Mouse (Mus musculus): ENCODE measurements around the gene Tm7sf2.

Tm7sf2 gene

DNA sequence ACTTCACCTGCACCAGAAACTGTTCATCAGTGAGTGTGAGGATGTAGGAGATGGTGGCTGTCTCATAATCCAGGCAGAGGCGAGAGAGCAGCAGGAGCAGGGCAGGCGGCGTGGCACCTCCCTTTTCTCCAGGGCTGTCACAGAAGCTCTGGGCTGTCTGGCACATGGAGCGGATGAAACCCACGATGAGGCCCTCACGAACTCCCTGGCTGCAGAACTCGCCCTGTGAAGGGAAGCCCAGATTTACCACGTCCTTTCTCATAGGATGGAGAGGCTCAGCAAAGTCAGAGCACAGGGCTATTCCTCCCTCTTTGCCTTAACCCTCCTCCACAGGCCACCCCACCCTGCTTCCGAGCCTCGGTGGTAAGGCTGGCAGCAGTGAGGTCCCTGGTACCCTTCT, 1.7 kb upstream of the Tm7sf2 start:
- no peak for DNase-seq (ENCODE audit: low spot score in 2 of 2)

DNA sequence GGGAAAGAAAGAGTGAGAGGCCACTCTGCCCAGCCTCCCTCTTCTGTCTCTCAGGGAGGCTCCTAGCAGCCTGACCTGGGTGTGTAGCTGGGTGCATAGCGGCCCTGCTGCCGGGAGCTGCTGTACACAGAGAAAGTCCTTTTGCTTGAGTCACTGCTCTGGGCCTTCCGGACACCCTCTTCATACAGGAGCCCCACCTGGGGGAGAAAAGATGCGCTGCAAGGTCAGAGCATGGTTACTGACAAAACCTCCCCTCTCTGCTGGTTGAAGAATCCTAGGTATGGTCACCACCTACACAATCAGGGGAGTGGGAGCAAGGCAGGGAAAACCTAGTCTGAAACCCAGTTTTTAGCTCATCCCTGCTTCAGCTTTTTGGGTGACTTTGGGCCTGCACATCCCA, 778 bp upstream of the Tm7sf2 start:
- no peak for DNase-seq (ENCODE audit: low spot score in 2 of 2)

DNA sequence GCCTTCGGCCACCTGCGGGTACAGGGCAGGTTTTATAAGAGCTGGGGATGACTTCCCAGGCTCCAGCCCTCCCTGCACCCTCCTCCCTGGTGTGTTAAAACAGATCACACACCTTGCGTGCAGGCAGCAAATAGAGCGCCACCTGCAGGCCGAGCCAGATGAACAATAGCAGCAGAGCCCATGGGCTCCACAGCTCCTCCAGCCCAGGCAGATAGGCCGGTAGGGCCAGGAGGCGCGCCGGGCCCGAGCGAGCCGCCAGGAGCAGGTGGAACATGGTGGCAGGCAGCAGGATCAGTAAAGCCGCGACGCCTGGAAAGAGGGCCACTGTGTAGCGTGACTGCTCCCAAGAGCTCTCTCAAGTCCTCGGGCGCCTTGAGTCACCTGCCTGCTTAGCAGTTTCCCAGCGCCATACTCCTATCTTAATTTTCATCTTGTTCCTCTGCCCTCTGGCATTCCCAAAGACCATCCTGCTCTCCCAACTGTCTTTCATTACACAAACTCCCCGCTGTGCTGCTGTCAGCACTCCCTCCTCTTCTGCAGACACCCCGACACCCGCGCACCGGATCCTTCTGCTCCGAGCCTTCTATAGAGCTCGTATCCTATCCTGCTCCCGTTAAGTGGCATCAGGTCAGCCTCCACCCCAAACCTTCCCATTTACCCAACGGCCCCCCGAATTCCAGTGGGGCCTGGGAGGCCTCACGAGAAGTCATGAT, 1.0 kb downstream of the Tm7sf2 start:
- DNase-seq (ENCODE audit: low spot score in 2 of 2), result peak; percentile 70 to 74

DNA sequence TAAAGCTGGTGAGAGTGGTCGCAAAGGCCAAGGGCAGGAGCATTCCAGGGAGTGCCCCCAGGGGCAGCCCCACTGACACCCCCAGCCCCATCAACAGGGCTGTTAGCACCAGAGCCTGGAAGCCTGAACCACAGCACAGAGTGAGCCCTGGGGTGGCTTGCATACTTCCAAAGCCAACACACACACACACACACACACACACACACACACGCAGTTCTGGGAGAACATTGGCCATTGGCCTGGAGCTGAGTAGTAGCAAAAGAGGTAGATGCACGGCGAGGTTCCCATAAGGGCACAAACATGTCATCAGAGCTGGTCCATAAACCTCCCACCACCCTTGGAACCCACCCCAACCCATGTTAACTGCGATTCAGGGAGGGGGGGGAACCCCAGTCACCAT, 1.6 kb downstream of the Tm7sf2 start:
- no peak for DNase-seq (ENCODE audit: low spot score in 2 of 2)

DNA sequence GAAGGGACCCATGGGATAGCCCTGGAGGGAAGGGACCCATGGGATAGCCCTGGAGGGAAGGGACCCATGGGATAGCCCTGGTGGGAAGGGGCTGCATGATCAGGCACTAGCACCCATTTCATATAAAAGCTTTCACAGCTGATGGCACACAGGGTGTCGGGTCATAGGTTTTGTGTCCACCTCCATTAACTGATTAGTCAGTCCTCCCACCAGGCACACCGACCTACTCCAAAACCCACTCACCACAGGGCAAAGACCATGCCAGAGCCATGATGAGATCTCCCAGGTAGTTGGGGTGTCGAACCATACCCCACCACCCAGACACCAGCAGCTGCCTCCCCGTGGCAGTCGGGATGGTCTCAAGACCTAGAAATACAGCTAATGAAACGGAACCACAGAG, 5.1 kb downstream of the Tm7sf2 start:
- no peak for DNase-seq (ENCODE audit: low spot score in 2 of 2)

DNA sequence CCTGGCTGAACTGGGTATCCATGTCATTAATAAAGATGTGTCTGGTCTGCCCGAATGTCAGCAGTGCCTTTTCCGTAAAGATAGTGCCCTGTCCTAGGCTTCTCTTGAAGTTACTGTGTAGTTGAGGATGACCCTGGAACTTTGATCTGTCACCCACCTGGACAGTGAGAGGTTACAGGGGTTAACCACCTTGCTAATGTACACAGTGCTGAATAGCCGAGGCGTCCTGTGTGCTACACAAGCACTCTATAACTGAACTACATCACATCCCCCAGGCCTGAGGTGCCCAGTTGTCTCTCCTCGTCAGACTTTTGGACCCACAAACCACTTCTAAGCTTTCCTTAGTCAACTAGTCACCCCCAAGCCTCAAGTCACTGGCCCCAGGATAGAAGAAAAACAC, 5.8 kb downstream of the Tm7sf2 start:
- DNase-seq (ENCODE audit: low spot score in 2 of 2), result no peak

DNA sequence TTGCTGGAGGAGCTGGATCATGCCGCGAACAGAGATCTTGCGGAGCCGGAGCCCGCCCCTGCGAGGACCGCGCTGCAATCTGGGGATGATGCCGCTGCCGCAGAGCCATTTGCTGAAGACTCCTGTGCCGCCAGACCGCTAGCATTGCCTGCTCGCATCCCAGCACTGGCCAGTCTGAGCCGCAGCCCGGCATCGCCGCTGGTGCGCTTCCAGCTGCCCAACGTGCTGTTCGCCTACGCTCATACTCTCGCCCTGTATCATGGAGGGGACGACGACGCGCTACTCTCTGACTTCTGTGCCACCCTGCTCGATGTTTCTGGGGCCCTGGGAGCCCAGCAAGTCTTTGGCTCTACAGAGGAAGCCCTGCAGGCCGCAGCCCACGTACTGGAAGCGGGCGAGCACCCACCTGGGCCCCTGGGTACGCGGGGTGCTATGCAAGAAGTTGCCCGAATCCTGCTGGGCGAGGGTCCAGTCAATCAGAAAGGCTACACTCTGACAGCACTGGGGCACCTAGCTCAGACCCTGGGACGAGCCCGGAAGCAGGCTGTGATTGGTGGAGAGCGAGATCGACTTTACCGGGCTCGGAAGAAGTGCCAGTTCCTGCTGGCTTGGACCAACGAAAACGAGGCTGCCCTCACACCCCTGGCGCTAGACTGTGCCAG, 6.4 kb downstream of the Tm7sf2 start:
- no peak for DNase-seq (ENCODE audit: low spot score in 2 of 2)

DNA sequence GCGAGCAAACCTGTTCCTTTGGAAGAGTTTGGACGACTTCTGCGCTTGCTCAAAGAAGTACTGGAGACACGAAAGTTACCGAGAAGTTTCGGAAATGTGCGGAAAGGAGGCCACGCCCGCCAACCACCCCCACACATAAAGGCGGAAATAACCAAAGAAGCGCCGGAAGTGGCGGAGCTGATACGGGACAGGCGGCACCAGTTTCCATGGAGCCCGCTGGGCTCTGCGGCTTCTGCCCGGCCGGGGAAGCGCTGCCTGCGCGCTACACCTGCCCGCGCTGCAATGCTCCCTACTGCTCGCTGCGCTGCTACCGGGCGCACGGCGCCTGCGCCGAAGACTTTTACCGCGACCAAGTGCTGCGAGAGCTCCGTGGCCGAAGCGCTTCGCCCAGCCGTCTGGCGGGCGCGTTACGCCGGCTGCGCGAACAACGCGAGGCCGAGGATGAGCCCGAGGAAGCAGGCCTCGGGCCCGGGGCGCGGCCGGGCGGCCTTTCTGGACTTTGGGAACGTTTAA, 7.1 kb downstream of the Tm7sf2 start, which contains the start of gene Znhit2:
Gene Znhit2, plus strand, starts transcription at position 172 of the 513 bp plus-strand sequence.
- peak; percentile 84 to 90 for DNase-seq (ENCODE audit: low spot score in 2 of 2)

DNA sequence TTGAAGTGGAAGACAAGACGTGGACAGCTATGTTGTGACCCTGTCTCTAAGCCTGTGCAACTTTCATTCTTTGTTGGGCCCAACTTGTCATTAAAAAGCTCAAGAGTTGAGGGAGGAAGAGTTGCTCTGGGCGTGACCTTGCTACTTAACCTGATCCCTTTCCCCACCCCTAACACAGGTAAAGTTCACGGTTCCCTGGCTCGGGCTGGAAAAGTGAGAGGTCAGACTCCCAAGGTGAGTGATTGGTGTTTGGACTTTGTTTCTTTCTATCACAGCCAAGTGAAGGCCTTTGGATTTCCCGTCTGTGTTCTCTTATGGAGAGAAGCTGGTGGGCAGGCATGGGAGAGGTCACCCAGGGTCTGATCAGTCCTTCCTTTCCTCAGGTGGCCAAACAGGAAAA, 9.2 kb downstream of the Tm7sf2 start:
- DNase-seq (ENCODE audit: low spot score in 2 of 2), result no peak

DNA sequence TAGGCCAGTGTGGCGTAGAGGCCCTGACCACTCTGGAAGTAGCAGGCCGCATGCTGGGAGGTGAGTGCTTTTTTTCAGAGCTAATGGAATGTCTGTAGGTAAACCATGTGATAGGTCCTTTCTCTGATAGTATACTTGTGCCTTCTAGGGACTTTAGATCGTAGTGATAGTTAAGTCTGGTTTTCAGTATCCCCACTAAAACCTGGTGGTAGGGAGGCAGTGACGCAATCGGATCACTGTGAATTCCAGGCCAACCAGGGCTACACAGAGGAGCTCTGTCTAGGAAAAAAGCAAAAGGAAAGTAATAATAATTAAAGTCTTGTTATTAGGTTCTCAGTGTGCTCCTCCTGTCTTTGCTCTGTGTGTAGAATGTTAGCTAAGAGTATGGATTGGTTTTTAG, 9.7 kb downstream of the Tm7sf2 start:
- no peak for DNase-seq (ENCODE audit: low spot score in 2 of 2)

DNA sequence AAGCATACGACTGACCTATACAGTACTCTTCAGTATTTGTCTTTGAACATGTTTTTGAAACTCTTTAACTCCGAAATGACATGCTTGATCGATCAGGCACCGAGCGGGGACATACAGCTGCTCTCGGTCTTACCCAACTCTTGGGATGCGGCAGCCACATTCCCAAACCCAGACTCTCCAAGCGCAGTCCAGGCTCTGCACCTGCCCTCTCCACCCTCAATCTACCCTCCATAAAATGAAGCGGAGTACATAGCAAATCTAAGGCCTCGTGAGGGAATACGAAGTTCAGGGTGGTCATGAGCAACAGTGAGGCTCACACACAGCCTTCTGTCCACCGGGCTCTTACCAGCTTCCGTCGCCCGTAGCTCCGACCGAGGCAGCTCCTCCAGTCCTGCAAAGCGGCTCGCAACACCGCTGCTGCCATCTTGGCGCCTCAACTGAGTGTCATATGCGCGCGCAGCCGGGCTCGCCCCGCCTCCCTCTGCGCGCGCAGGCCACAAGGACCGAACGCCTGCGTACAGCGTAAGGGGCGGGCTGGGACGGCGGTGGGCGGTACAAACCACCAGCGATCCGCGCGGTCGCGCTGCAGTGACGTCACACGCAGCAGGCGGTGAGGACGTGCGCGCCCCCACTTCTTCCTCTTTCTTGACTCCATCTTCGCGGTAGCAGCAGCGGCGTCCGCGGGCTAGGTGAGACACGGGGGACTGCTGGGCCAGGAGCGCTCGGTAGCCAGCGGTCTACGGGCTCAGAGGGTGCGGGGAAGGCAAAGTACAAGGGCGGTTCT, 10.7 kb downstream of the Tm7sf2 start, which contains the start of the genes Mrpl49 and Fau:
Gene Mrpl49, minus strand, starts transcription at position 473 of the 784 bp plus-strand sequence.
Gene Fau, plus strand, starts transcription at position 532 of the 784 bp plus-strand sequence.
- peak; percentile 95 to 98 for DNase-seq (ENCODE audit: low spot score in 2 of 2)

DNA sequence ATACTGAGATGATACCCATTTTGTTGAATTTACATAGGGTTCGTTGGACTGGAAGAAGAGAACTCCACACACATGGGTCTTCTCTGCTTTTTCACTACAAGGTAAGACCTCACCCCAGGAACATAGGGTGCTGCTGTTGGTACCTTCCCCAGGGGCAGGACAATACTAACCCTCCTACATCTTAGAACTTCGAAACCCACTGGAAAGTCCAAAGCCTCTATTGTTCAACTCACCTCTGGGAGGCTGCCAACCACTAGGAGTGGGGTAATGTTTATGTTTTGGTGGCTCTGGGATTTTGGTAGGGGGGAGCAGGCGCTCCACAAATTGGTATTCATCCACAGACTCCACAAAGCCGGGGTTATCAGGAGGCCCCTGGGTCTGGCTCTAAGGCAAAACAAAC, 11.5 kb downstream of the Tm7sf2 start:
- DNase-seq (ENCODE audit: low spot score in 2 of 2), result no peak

DNA sequence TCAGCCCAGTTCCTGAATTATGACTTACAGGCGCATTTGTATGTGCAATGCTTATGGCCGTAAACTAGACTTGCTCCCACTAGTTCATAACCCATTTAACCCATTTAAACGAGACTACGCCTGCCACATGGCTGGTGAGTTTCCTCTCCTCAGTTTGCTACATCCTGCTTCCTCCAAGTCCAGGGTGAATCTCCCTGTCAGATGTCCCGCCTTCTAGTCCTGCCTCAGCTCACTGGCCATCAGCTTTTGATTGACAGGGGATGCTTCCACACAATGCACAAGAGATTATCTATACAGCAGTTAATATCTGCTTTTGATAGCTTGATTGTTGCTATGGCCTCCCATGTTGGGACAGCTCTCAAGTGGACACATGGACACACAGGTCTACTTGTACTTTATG, 13.9 kb downstream of the Tm7sf2 start:
- no peak for DNase-seq (ENCODE audit: low spot score in 2 of 2)

DNA sequence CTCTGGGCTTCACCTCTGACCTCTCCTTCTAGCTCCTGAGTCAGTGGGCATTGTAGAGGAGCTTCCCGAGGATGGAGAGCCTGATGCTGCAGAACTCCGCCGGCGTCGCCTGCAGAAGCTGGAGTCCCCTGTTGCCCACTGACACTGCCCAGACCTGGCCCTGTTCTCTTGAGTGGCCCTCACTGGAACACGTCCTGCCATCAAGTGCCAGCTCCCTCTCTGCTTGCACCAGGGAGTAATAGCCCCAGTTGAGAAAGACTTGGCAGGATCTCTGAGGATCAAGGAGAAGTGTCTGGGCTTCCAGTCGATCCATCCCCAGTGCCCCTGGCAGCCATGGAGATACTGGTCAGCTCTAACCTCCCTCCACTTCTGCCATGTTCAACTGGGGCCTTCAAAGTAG, 15.7 kb downstream of the Tm7sf2 start:
- DNase-seq (ENCODE audit: low spot score in 2 of 2), result no peak

DNA sequence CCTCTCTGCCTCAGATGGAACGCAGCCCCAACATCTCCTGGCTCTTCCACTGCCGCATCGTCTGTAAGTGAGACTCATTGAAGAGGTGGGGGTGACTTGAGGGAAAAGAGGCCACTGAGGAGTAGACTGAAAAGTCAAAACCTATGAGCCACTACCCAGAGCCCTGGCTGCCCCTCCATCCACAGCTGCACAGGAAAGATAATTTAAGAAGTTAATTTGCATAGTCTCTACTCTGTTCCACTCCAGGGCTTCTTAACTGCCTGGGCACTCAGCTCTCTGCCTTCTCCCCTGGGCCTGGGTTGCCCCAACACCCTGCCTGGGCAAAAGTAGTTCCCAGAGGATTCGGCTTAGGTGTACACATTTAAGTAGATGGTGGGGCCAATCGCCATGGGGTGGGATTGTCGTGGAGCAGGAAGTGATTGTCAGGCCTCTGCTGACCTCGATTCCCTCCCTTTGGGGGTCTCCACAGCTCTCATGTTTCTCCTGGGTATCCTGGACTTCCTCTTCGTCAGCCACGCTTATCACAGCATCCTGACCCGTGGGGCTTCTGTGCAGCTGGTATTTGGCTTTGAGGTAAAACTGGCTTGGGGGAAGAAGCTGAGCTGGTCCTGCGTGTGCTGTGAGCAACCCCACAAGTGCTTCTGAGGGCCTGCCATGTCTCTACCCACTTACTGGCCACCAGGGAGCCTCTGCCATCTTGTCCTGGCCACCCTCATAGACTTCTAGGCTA, 19.3 kb downstream of the Tm7sf2 start:
- DNase-seq (ENCODE audit: low spot score in 2 of 2), result no peak

DNA sequence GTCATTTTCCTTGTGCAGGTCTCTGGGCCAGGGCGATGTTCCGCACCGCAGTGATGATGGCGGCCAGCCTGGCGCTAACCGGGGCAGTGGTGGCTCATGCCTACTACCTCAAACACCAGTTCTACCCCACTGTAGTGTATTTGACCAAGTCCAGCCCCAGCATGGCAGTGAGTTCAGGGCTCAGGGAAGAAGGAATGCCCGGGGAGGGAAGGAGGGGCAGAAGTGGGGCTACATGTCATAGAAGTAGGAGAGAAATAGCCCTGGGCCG, 20.3 kb downstream of the Tm7sf2 start:
- DNase-seq (ENCODE audit: low spot score in 2 of 2), result no peak

DNA sequence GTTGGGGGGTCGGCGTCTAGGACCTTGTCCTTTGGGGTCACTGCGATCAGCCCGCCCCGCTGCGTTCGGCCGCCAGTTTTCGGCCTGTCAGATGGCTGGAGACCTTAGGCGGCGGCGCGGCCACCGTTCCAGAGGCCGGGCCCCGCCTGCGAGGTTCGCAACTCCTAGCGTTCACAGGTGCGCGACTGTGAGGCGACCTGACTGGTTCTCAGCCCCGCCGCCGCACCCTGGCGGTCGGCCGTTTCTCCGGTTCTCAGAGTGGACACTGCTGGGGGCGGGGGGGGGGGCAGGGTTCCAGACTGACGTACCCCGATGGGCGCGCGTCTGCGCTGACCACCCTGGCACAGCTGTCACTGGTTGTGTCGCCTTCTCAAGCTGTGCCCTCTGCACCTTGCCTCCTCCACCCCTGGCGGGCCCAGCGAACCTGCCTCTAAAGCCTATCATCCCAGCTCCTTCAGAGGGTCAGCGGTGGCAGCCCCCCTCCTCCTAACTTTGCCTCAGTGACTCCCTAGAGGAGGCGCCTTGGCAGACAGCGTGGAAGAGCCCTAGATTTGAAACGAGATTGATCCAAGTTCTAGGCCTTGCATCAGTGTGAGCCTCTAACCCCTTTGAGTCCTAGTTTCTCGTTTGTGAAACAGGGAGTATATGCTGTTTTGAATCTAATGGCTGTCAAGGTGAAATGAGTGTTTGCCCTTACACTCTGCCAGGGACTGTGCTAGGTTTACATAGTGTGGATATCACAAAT, 20.8 kb downstream of the Tm7sf2 start:
- no peak for DNase-seq (ENCODE audit: low spot score in 2 of 2)

DNA sequence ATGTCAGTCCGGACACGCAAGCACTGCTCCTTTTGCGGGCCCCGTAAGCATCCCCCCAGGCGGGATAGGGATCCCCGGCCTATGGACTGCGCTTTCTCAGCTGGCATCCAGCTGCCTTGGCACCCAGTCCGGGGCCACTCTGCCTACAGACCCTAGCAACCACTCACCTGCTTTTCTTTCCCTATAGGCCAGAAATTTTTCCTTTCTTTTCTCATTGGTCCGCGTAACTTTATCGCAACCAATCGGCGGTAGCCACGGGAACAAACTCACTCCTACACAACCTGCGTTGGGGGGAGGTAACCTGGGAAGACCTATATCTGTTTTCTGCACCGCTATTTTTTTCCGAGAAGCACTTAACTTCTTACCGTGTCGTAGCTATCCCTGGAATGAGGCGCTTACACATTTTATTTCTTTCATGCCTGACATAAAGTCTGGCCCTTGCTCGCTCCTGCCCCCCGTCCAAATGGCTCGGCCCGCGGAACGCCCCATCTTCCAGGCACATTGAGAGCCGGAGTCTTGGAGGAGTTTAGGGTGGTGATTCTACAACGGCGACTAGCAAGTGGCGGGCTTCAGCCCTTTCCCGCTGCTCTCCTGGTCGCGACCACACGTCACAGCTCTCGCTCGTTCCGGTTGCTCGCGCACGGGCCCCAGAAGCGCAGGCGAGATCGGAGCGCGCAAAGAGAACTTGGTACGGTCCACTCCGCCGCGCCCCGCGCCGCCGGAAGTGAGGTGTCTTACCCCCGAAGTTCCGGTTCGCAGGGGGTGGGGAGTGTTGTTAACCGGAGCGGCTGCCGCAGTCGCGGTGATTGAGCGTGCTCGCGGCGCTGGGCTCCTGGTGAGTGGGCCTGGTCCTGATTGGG, 21.6 kb downstream of the Tm7sf2 start, which contains the start of gene Syvn1:
Gene Syvn1, plus strand, starts transcription at position 283 of the 860 bp plus-strand sequence.
- peak; percentile 79 to 80 for DNase-seq (ENCODE audit: low spot score in 2 of 2)

DNA sequence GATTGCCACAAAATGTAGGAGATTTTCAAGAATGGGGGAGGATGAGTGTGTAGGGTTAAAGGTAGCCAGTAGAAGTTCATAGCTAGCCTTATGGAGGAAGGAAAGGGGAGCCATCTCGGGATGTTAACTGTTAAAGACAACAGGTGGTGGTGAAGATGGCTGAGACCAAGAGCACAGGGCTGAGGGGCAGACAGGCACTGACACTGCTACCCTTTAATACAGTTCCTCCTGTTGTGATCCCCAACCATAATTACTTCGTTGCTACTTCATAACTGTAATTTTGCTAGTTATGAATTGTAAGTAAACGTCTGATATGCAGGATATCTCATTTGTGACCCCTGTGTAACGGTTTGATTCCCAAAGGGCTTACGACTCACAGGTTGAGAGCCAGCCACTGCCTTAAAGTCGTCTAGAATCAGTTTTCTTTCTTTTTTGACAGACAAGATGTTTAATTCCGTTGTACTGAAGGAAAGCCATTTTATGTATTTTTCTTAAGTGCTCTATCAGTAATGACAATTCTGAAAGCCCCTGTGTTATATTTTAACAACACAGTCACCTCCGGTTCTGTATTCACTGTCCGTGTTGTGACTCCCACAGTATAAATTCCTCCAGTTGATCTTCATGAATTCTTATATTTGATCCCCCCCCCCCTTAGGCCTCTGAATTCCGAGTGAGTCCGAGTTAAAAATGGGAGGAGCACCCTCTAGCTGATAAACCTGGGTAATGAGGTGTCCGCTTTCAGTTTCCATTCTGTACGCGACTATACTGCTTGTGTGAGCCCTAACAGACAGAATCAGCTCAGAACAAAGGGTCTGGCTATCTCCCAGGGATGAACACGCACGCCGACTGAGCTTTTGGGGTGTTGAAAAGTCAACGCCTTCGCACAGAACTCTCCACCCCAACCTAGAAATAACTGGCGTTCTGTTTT, 22.5 kb downstream of the Tm7sf2 start:
- DNase-seq (ENCODE audit: low spot score in 2 of 2), result no peak
